Mouse (Mus musculus) embryo, embryonic 11.5 days (tissue): ENCODE results near the gene Fabp2.
A peak's percentile ranks its signal among the peaks of the same experiment; 100 is the strongest.

Source experiments
- DNase-seq: peaks from one replicate; pipeline ENCODE4 v3.0.0-alpha.2; 2012; ENCODE audit warnings: low read depth, low spot score

Fabp2 gene

DNA sequence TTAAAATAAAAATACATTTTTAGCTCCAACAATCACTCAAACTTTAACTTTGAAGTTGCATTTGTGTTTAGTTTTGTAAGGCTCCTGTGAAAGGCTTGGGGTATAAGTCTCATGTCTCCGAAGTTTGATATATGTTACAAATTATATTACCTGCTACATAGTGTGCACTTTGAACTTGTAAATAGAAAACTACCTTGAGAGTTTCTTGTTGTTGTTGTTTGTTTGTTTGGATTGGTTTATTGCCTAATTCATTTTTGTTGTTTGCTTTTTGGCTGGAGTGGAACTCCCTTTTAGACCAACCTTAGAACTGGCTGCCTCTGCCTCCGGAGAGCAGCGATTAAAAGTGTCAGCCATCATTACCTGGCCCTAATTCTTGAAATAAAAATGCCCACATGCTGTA is at the start of gene Fabp2:
Gene Fabp2, plus strand, starts transcription at position 301 of the 400 bp plus-strand sequence.
- DNase-seq = no peak

GRCm38 (mm10) chr3:122848410-122849034 is 46.4 kb upstream of the Fabp2 start:
- DNase-seq = no peak

DNA sequence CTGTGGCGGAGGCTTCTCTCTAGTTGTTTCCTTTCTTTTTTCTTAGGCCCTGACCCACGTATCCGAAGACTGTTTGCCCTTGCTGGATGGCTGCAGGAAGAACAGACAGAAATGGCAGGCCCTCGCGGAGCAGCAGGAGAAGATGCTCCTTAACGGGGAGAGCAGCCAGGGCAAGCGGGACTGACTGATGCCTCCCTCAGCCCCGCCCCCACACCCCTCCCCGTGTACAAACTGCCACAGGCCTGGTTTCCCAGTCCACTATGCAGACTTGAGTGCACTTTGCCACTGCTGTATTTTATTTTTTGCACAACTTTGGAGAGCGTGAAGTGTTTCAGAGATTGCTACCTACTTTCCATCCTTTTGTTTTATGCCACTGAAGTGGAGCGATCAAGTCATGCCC is 39.7 kb upstream of the Fabp2 start:
- DNase-seq = no peak

- no peak for DNase-seq
Measured at GRCm38 (mm10) chr3:122859829-122860228, 35.0 kb upstream of the Fabp2 start.

- DNase-seq = no peak
Measured at GRCm38 (mm10) chr3:122860573-122861498, 34.0 kb upstream of the Fabp2 start.

DNA sequence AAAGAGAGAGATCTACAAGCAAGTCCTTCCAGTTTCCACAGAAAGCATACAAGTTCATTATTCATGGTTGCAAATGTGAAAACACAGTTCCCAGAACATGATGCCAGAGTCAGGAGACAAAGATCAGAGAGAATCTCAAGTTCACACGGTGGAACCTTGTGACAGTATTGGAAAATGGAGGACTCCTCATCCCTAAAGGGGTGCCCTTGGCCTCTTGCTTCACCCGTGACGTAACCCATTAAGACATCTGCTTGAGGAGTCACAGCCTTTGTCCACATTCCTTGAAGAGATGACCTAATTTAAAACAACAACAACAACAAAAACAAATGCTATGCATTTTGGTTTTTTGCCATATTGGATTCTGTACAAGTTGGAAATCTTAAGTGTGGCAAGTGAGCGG is 29.8 kb upstream of the Fabp2 start:
- DNase-seq = no peak

- no peak for DNase-seq
Measured at GRCm38 (mm10) chr3:122868270-122868669, 26.6 kb upstream of the Fabp2 start.

GRCm38 (mm10) chr3:122871596-122871995 is 23.3 kb upstream of the Fabp2 start:
- DNase-seq = no peak

DNA sequence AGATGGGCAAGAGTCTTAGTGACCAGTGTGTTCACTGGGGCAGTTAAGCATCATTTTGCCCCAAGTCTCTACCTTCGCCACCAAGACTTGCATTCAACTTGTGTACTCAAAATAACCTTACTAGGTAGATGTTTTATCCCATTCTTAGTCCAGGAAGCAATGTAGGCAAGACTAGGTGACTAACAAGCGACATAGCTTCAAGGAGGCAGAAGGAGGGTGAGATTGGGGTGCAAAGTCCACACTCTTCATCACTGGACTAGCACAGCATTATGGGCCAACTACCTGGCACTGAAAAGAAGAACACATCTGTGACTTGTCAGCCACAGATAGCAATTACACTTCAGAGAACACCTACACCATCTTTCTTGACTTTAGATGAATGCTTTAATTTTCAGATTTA is 18.0 kb upstream of the Fabp2 start:
- no peak for DNase-seq

GRCm38 (mm10) chr3:122877543-122877942 is 17.3 kb upstream of the Fabp2 start:
- no peak for DNase-seq

DNA sequence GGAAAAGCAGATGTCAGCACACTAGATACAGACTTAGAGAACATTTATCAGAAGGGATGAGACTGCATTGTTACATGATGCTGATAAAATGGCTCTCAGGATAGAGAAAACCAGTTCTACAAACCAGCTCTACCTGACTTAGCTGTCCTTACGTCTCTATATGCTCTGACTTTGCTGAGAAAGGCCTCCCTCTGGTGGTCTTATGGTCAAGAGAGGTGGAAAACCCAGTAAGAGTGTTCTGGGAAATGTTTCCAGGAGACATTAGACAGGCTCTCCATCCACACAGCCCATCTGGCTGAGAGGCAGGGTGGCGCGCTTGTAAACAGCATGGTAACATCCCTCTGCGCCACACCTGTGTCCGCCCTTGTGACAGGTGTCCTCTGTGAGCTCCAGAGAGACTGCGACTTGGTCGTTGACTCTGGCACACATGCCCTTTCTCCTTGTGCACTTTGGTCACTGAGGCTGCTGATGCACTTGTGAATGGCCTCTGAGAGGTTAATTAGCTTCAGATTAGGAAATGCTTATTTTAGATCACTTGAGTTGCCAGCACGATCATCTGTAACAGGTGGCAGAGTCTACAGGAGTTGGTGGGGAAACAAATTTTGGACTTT is 16.1 kb upstream of the Fabp2 start:
- DNase-seq = no peak

GRCm38 (mm10) chr3:122887505-122888301 is 7.2 kb upstream of the Fabp2 start:
- DNase-seq = no peak

GRCm38 (mm10) chr3:122888371-122888819 is 6.5 kb upstream of the Fabp2 start:
- DNase-seq = no peak

GRCm38 (mm10) chr3:122895189-122895731 is 388 bp downstream of the Fabp2 start:
- DNase-seq = no peak

DNA sequence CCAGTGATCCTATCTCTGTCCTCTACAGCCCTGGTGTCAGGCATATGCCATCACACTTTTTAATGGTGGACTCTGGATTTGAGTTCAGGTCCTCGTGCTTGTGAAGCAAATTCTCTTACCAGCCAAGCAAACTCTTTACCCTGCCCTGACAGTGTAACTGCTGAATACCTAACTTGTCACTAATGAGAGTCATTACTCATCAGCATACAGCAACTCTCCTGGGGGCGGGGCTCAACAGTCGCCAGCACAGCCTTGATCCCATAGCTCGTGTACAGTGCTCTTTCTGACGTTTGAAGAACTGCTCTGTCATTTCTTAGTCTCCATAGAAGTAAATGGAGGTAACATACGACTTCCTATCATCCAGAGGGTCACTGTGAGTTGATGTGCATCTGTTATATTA is 3.4 kb downstream of the Fabp2 start:
- DNase-seq = no peak

DNA sequence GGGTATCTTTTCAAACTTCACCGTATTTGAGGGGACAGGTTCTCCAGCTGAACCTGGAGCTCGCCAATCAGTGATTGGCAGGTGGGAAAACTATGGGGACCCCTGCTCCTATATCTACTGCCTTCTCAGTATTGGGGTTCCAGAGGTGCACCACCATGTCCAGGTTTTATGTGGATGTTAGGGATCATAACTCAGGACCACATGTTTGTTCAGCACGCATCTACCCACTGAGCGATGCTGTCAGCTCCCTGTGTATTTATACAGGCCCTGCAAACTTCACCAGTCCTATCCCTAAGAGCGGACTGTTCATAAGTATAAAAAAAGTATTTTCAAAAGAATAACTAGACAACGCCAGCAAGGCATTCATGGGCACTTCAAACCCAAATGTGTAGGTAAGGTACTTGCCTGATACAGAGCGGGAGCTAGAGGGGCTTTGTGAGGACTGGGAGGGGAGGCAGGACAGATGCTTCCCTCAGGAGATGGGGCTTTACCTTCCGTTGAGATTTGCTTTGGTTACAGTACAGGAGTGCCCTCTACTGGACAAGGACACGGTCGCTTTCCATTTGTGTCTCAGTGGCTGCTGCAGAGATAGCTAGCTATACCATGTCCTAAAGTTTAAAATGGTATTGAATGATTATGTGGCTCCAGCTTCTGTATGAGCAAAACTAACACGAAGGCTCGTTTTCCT is 9.0 kb downstream of the Fabp2 start:
- peak; percentile 60 for DNase-seq

GRCm38 (mm10) chr3:122907841-122908240 is 13.0 kb downstream of the Fabp2 start:
- no peak for DNase-seq

DNA sequence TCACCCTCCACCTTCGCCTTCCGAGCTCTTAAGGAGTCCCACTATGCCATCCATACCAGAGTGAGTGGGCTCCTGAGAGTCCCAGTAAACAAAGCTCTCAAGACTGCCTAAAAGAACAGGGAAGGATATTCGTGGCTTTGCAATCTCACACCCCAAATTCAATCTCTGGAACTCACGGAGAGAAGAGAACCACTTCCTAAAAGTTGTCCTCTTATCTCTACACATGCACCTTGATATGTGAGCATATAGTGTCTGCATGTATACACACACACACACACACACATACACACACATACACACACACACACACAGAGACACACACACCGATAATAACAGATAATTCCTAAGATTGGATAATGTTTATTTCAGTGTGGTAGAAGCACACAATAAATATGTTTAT is 20.6 kb downstream of the Fabp2 start:
- DNase-seq = no peak

DNA sequence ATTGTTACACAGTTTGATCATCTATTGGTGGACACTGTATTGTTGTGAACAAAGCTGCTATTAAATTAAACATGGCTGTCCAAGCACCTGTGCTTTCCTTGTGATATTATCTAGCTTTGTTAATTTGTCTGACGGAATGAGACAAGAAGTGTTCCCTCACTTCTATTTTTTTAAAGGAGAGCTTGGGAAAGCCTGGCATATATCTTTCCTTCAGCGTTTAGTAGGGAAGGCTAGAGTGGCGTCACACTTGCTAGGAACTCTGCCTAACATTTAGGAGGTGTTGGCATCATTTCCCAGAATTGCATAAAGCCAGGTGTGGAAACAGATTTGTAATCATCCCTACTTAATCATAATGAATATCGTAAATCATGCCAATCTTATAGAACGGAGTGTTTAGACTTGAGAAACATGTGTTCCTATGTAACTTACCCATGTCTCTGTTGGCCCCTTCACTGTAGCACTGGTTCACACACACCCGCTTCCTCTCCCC is 21.4 kb downstream of the Fabp2 start:
- no peak for DNase-seq

- no peak for DNase-seq
Measured at GRCm38 (mm10) chr3:122918672-122919071, 23.8 kb downstream of the Fabp2 start.

GRCm38 (mm10) chr3:122919260-122919659 is 24.4 kb downstream of the Fabp2 start, which contains the start of gene Gm10959:
Gene Gm10959 (minus strand): TSS chr3:122919360.
- no peak for DNase-seq
